Mouse (Mus musculus): ENCODE data around the gene Pdk2.

DNA sequence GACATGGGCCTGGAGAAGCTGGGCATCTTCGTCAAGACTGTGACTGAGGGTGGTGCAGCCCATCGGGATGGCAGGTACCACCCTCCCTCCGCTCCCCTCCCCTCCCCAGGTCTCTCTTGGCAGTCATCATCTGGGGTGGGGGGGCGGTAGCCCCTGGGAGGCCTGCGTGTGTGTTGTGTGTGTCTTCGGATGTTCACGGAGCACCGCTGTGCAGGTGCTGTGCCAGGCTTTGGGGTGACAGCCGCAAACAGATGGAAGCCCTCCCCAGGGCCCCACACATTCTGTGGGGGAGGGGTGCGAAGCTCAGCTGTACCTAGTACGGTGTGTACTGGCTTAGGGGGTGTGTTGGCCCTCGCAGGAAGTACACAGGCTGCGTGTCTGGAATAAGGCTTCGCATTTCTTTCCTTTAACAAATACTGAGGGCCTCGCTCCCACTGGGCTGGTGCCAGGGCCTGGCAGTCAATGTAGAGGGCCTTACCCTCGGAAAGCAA is 43.1 kb downstream of the Pdk2 start:
- TF ChIP-seq CTCF (IDR thresholded peaks at IDR 0.05; ENCODE audit: control insufficient read depth, insufficient read depth, insufficient replicate concordance, low read depth, low read length): no peak
- TF ChIP-seq POLR2A (IDR thresholded peaks at IDR 0.05; ENCODE audit: control insufficient read depth, low read depth, low read length): no peak

Data from testis, adult 2 months (tissue).